9 mouse cellular contexts compared by ENCODE assay signal in the genomic region with DNA sequence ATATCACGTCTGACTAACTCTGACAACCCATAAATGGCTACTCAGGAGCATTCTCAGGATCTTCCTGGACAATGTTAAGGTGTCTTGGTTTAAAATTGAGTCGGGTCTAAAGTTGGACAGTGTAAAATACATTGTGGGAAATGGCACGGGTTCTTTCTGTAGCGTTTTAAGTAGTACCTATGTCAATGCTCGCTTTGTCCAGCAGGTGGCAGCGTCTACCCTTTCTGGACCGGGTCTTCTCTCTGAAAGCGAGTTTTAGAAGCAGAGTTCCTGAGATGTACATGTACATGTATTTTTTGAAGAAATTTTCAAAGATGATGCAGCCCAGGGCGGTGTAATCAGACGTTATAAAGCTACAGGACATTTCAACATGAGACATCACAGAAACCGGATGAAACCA. TPM values are rescaled to one million over a fixed set of nuclear protein-coding genes. Genes with fewer than 3 reads are reported as not detected.
DNase-seq lines count a peak whose midpoint lies in the region; ATAC-seq and TF ChIP-seq lines count a peak whose summit lies in the region.
"Had no signal": no experiment of that assay in that cellular context is flagged by ENCODE, and none has a peak within 500 bp of the region (broad histone marks: within the 10 kb centered on the region; RNA-seq: fewer than 3 reads in every experiment).

No protein-coding gene starts in this region.

- TF ChIP-seq POLR2A in small intestine, adult 2 months (IDR thresholded peaks at IDR 0.05; ENCODE audit: low read depth, low read length): no peak

- H3K36me3 ChIP-seq in small intestine, adult 2 months (ENCODE audit: control insufficient read depth, insufficient read depth, low read length): no peaks in the 10 kb centered on the region
- H3K36me3 ChIP-seq: neural tube, embryonic 13.5 days had no signal

- WGBS in small intestine, adult 2 months: 5% methylated on average over 11 of the region's 11 CpGs

- TF ChIP-seq CTCF in small intestine, adult 2 months (IDR thresholded peaks at IDR 0.05; ENCODE audit: extremely low read depth, insufficient read length, insufficient replicate concordance, low read depth, low read length): peak; percentile 74; the same call in 1 of the 2 replicates

- DNase-seq in cerebellum, adult 11 months: peak; percentile 69
- DNase-seq in T-cell, adult 2 months (ENCODE audit: low spot score): peak; percentile 82
- peak; percentile 79 to 85 for DNase-seq in cerebellum, postnatal 36 days
- DNase-seq in gonadal fat pad, adult 2 months (ENCODE audit: low read depth): peak; percentile 10
- DNase-seq in layer of hippocampus, adult 11-12 months (ENCODE audit: low spot score): peak; percentile 84
- DNase-seq in lung, postnatal 10 days: peak; percentile 86

- no peaks in the 10 kb centered on the region for H3K4me1 ChIP-seq in small intestine, adult 2 months (ENCODE audit: control insufficient read depth, insufficient read depth, insufficient read length, low read length)

- no peaks in the 10 kb centered on the region for H3K27me3 ChIP-seq in small intestine, adult 2 months (ENCODE audit: control insufficient read depth, insufficient read depth, low read length)

- no peak for ATAC-seq in cerebellum, adult (ENCODE audit: insufficient number of reproducible peaks, low FRiP score, low TSS enrichment)

- no peak overlapping the region for H3K4me3 ChIP-seq in small intestine, adult 2 months (ENCODE audit: low read depth, low read length)
- H3K4me3 ChIP-seq: neural tube, embryonic 13.5 days had no signal

- no peak overlapping the region for H3K27ac ChIP-seq in small intestine, adult 2 months (ENCODE audit: insufficient read depth, low read depth, low read length)
- H3K27ac ChIP-seq: neural tube, embryonic 13.5 days had no signal

RNA-seq across cellular contexts. Expression of a gene that starts 45.6 kb away (rescaled TPM):
- 10.7 TPM in 2 replicates for polyA plus RNA-seq in gonadal fat pad, adult 2 months (2012; rRNA removed)
- polyA plus RNA-seq in small intestine, adult 2 months (2012; rRNA removed): 10.7 and 23.5 TPM in 2 replicates

RNA-seq across cellular contexts. Expression of a gene that starts 51.3 kb away (rescaled TPM):
- polyA plus RNA-seq in gonadal fat pad, adult 2 months (2012; rRNA removed): 26.5 and 32.0 TPM in 2 replicates
- 13.6 and 29.6 TPM in 2 replicates for polyA plus RNA-seq in small intestine, adult 2 months (2012; rRNA removed)

RNA-seq across cellular contexts. Expression of a gene that starts 53.5 kb away (rescaled TPM):
- 144 and 156 TPM in 2 replicates for polyA plus RNA-seq in gonadal fat pad, adult 2 months (2012; rRNA removed)
- polyA plus RNA-seq in small intestine, adult 2 months (2012; rRNA removed): 91.7 and 149 TPM in 2 replicates

Comparison
In these comparisons a context has a peak if more than half of its experiments do, and no peak if none do; other contexts are left out.
1. DNase-seq: peak in every context shown above with its lines; median percentile 86 in lung, postnatal 10 days; 84 in layer of hippocampus, adult 11-12 months; 82 in T-cell, adult 2 months; 82 in cerebellum, postnatal 36 days; 69 in cerebellum, adult 11 months; 10 in gonadal fat pad, adult 2 months.